Mouse (Mus musculus): ENCODE results near the gene Vps25. TPM values are rescaled to one million over a fixed set of nuclear protein-coding genes. Genes with fewer than 3 reads are reported as not detected.

Gene Vps25
- polyA plus RNA-seq, 1 experiment from 2014 or later = 135 TPM

DNA sequence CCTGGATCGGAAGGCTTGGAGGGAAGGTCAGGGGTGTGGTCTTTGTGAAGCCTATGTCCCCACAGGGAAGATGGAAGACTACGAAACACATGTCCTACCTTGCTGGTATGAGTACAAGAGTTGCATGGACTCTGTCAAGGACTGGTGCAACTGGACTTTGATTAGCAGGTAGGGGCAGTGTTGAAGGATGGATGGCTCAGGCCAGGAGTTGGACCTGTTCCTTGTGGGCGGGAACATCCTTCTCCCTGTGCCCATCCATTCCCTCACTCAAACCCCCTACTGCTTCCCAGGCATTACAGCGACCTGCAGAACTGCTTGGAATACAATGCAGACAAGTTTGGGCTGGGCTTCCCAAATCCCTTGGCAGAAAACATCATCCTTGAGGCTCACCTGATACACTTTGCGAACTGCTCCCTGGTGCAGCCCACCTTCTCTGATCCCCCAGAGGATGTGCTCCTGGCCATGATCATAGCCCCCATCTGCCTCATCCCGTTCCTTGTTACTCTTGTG, 5.9 kb upstream of the Vps25 start:
- Histone ChIP-seq H3K4me3 (peak overlapping the region; percentile 70; the same call in 1 of the 2 replicates), H3K9me3 (no peaks in the 10 kb centered on the region)
- WGBS = 86% methylated on average over 6 of the region's 6 CpGs

GRCm38 (mm10) chr11:101248258-101248994, 5.1 kb upstream of the Vps25 start:
- H3K27me3 ChIP-seq (ENCODE audit: insufficient read depth, poor library complexity, severe bottlenecking) = peaks cover 49% of the 10 kb centered on the region
- no peaks in the 10 kb centered on the region for H3K9me3 ChIP-seq
- WGBS = 33% methylated on average over 14 of the region's 14 CpGs
- no peaks in the 10 kb centered on the region for H3K36me3 ChIP-seq
- peaks cover 34% of the 10 kb centered on the region for H3K4me1 ChIP-seq (replicated peaks)
- peak overlapping the region; percentile 26 for H3K27ac ChIP-seq
- peak; percentile 67 for DNase-seq (ENCODE audit: low spot score)
- H3K4me3 ChIP-seq = peak overlapping the region; percentile 5; the same call in 1 of the 2 replicates

More for the DNA sequence above, 5.9 kb upstream of the Vps25 start:
- Histone ChIP-seq H3K36me3 (no peaks in the 10 kb centered on the region), H3K27me3 (ENCODE audit: insufficient read depth, poor library complexity, severe bottlenecking) (peaks cover 49% of the 10 kb centered on the region), H3K4me1 (replicated peaks) (peaks cover 27% of the 10 kb centered on the region), H3K27ac (peak overlapping the region; percentile 26; the same call in 1 of the 2 replicates)
- DNase-seq (ENCODE audit: low spot score) = no peak

DNA sequence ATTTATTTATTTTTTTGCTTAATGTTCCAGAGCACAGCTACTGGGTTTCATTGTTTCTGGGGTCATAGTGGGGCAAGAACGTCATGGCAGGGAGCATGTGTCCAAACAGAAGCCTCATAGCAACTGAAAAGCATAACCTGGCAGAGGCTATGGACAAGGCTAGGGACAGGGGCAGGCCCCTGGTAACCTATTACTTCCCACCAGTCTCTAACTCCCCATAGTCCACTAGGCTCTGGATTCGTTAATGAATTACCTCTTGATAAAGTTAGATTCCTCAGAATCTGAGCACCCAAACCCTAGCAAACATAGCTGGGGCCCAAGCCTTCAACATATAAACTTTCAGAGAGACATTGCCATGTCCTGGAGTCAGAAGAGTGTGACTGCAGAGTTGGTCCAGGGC, 2.5 kb upstream of the Vps25 start:
- H3K9me3 ChIP-seq = no peaks in the 10 kb centered on the region
- no peak overlapping the region for H3K4me3 ChIP-seq
- H3K4me1 ChIP-seq (replicated peaks) = peaks cover 34% of the 10 kb centered on the region
- H3K36me3 ChIP-seq = peaks cover 3% of the 10 kb centered on the region
- no peak overlapping the region for H3K27ac ChIP-seq
- H3K27me3 ChIP-seq (ENCODE audit: insufficient read depth, poor library complexity, severe bottlenecking) = peaks cover 25% of the 10 kb centered on the region
- DNase-seq (ENCODE audit: low spot score) = no peak
- WGBS = 80% methylated on average over 2 of the region's 2 CpGs

DNA sequence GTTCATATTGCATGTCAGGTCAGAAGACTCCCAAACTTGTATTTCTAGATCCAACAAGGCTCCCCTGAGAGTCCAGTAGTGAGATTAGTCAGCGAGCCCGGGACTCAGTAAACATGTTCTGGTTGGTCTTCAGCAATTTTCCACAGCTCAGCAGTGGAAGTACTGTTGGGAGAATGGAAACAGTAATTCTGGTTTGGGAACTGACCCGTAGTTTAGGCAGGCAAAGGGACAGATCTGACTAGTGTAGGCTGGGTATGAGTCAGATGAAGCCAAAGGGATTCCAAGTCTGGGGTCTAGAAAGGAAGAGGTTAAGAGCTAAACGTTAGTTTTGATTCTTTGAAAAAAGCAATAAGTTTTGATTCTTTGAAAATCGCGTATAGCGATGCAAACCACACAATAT, 566 bp upstream of the Vps25 start:
- Histone ChIP-seq H3K27me3 (ENCODE audit: insufficient read depth, poor library complexity, severe bottlenecking) (peaks cover 6% of the 10 kb centered on the region), H3K4me1 (replicated peaks) (peaks cover 19% of the 10 kb centered on the region), H3K36me3 (peaks cover 15% of the 10 kb centered on the region), H3K4me3 (peak overlapping the region; percentile 82), H3K9me3 (no peaks in the 10 kb centered on the region), H3K27ac (peak overlapping the region; percentile 96)
- DNase-seq (ENCODE audit: low spot score) = no peak
- 17% methylated on average over 7 of the region's 7 CpGs for WGBS

DNA sequence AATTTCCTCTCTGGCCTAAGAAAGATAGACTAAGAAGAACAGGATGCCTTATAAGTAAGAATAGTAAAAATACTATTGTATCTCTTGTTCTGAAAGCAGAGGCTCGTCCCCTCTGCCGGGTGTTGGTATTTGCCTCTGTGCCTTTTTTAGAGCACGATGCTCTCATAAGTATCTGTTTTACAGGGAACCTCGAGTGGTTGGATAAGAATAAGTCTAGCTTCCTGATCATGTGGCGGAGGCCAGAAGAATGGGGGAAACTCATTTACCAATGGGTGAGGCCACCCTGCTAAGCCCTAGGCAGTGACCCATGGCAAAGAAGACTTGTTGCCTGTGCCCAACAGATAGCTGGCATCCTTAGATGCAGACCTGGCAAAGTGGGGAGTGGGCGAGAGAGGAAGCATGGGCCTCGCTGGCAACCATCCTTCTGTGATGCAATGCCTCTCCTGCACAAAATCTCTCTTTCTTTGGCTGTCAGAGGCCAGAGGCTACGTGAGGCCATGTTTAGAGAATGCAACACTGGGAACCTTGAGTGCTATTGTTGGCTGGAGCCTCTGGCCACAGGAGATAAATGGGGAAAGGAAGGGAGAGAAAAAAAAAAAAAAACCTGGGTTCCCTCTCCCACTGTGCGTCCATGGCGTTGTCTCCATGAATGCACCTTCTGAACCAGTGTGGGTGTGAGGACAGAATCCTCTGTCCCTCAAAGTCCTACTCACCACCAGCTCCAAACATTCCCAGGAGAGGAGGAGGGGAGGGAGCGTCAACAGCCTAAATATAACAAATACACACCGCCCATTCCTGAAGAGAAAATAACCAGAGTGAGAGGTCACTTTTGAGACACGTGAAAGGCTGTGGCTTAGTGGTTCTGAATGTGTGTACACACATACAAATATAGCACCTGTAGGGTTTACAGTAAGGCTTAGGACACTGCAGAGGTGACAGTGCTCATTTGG, 2.6 kb downstream of the Vps25 start:
- Histone ChIP-seq H3K36me3 (peaks cover 29% of the 10 kb centered on the region), H3K4me3 (no peak overlapping the region), H3K4me1 (replicated peaks) (peaks cover 45% of the 10 kb centered on the region), H3K9me3 (no peaks in the 10 kb centered on the region), H3K27me3 (ENCODE audit: insufficient read depth, poor library complexity, severe bottlenecking) (peaks cover 5% of the 10 kb centered on the region), H3K27ac (no peak overlapping the region)
- no peak for DNase-seq (ENCODE audit: low spot score)
- WGBS = 87% methylated on average over 13 of the region's 13 CpGs

- Histone ChIP-seq H3K4me3 (peak overlapping the region; percentile 66), H3K4me1 (replicated peaks) (peaks cover 61% of the 10 kb centered on the region)
- DNase-seq (ENCODE audit: low spot score) = no peak
Observed at GRCm38 (mm10) chr11:101259261-101259712, 5.8 kb downstream of the Vps25 start.

GRCm38 (mm10) chr11:101259948-101260825, 6.7 kb downstream of the Vps25 start, which contains the start of gene Wnk4:
Wnk4 (plus strand) TSS chr11:101260567.
- Histone ChIP-seq H3K27ac (peak within 1 kb of the TSS; percentile 85), H3K27me3 (ENCODE audit: insufficient read depth, poor library complexity, severe bottlenecking) (peaks cover 44% of the 10 kb centered on the region), H3K9me3 (no peaks in the 10 kb centered on the region), H3K36me3 (peaks cover 29% of the 10 kb centered on the region), H3K4me3 (peak within 1 kb of the TSS; percentile 66), H3K4me1 (replicated peaks) (peaks cover 63% of the 10 kb centered on the region)
- WGBS = under 1% methylated on average over 43 of the region's 43 CpGs
- peak; percentile 79 for DNase-seq (ENCODE audit: low spot score)

More at GRCm38 (mm10) chr11:101259261-101259712, 5.8 kb downstream of the Vps25 start:
- WGBS = 44% methylated on average over 6 of the region's 6 CpGs
- Histone ChIP-seq H3K27ac (peak overlapping the region; percentile 85), H3K9me3 (no peaks in the 10 kb centered on the region), H3K27me3 (ENCODE audit: insufficient read depth, poor library complexity, severe bottlenecking) (peaks cover 36% of the 10 kb centered on the region), H3K36me3 (peaks cover 29% of the 10 kb centered on the region)

DNA sequence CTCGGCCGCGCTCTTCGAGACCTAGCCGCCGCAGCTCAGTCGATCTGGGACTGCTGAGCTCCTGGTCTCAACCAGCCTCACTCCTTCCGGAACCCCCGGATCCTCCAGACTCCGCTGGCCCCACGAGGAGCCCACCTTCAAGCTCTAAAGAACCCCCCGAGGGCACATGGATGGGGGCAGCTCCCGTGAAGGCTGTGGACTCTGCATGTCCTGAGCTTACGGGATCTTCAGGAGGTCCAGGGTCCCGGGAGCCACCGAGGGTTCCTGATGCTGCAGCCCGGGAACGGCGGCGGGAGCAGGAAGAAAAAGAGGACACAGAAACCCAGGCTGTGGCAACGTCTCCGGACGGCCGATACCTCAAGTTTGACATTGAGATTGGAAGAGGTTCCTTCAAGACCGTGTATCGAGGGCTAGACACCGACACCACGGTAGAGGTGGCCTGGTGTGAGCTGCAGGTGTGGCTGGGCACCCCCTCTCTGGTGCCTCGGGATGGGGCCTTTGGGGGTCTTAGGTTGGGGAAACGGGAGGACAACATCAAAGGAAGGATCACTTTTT, 7.4 kb downstream of the Vps25 start:
- WGBS = under 1% methylated on average over 30 of the region's 30 CpGs
- no peak for DNase-seq (ENCODE audit: low spot score)
- Histone ChIP-seq H3K27me3 (ENCODE audit: insufficient read depth, poor library complexity, severe bottlenecking) (peaks cover 52% of the 10 kb centered on the region), H3K27ac (peak overlapping the region; percentile 85), H3K4me1 (replicated peaks) (peaks cover 70% of the 10 kb centered on the region), H3K4me3 (peak overlapping the region; percentile 66), H3K9me3 (no peaks in the 10 kb centered on the region), H3K36me3 (peaks cover 27% of the 10 kb centered on the region)

GRCm38 (mm10) chr11:101262272-101262967, 8.9 kb downstream of the Vps25 start:
- peak overlapping the region; percentile 66 for H3K4me3 ChIP-seq
- peaks cover 15% of the 10 kb centered on the region for H3K36me3 ChIP-seq
- peaks cover 65% of the 10 kb centered on the region for H3K27me3 ChIP-seq (ENCODE audit: insufficient read depth, poor library complexity, severe bottlenecking)
- H3K4me1 ChIP-seq (replicated peaks) = peaks cover 73% of the 10 kb centered on the region
- peak overlapping the region; percentile 54 for H3K27ac ChIP-seq
- peak; percentile 51 for DNase-seq (ENCODE audit: low spot score)
- WGBS = under 1% methylated on average over 24 of the region's 24 CpGs
- H3K9me3 ChIP-seq = no peaks in the 10 kb centered on the region

DNA sequence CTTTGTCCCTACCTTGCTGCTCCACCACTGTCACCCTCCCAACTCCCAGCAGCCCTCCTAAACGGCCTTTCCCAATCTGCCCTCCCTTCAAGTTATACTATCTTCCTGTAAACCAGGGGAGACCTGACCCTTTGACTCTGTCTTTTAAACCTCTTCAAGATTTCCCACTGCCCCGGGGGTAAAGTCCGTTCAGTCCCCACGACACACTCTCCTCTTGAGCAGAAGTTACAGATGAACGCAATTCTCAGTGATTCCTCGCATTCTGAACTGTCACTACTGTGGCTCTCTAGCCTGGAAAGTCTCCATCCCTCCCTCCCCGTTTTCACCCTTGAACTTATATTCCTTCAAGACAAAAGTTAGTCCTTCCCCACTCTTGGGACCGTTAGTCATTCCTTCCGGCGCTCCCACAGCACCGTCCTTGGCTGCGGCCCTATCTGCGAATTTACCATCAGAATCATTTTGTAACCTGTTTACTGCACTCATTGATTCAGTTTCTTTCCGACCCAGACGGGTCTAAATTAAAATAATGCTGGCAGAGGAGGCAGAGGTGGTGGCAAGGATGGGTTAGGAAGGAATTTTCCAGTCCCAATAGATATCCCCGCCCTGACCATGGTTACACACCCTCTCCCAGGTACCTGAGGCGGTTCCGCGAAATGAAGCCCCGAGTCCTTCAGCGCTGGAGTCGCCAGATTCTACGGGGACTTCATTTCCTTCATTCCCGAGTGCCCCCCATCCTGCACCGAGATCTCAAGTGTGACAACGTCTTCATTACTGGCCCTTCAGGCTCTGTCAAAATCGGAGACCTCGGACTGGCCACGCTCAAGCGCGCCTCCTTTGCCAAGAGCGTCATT, 9.9 kb downstream of the Vps25 start:
- no peaks in the 10 kb centered on the region for H3K9me3 ChIP-seq
- peaks cover 72% of the 10 kb centered on the region for H3K27me3 ChIP-seq (ENCODE audit: insufficient read depth, poor library complexity, severe bottlenecking)
- H3K4me1 ChIP-seq (replicated peaks) = peaks cover 73% of the 10 kb centered on the region
- peak; percentile 45 for DNase-seq (ENCODE audit: low spot score)
- 3% methylated on average over 32 of the region's 32 CpGs for WGBS
- H3K36me3 ChIP-seq = peaks cover 11% of the 10 kb centered on the region
- H3K27ac ChIP-seq = no peak overlapping the region
- peak overlapping the region; percentile 66 for H3K4me3 ChIP-seq

DNA sequence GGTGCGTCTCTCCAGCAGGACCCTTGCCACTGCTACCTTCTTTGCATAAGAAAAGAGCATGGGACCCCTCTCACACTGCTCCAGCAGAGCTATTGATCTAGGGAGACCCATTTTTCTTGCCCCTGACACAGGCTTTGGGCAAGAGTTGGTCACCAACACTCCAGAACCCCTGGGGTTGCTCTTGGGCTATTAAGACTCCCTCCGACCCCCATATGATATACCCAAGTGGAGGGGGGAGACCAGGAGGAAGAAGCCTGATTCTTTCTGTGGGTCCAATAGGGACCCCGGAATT, 10.4 kb downstream of the Vps25 start:
- 10% methylated on average over 3 of the region's 3 CpGs for WGBS
- no peak for DNase-seq (ENCODE audit: low spot score)
- Histone ChIP-seq H3K36me3 (peaks cover 5% of the 10 kb centered on the region; the same call in 1 of the 2 replicates), H3K4me1 (replicated peaks) (peaks cover 69% of the 10 kb centered on the region), H3K4me3 (peak overlapping the region; percentile 66), H3K9me3 (no peaks in the 10 kb centered on the region), H3K27me3 (ENCODE audit: insufficient read depth, poor library complexity, severe bottlenecking) (peaks cover 78% of the 10 kb centered on the region), H3K27ac (no peak overlapping the region)

Data from hindbrain, embryonic 10.5 days (tissue).